29 mouse cellular contexts compared by ENCODE assay signal in the genomic region with DNA sequence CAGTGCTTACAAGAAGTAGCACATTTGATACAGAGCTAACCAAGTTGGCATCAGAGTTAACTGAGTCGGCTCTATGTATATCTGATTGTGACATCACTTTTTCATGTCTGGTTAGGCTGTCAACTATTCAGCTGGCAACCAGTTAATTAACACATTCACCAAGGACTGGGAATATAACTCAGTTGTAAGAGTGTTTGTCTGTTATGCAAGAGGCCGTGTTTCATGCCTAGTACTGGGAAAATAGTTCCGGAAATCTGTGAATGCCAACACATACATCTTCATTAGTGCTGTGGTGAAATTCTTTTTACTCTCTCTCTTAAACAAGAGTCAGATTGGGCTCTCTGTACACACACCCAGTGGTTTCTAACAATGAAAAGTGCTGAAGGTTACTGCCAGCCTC.
"Had no signal": no experiment of that assay in that cellular context is flagged by ENCODE, and none has a peak within 500 bp of the region (broad histone marks: within the 10 kb centered on the region; RNA-seq: fewer than 3 reads in every experiment).

No protein-coding gene starts in this region.

- DNase-seq: cerebellum, adult 2 months; cerebellum, adult 8-10 months; cerebellum, adult 9-10 months; cerebellum, adult 9-11 months; cerebellum, postnatal 10 days; cerebellum, postnatal 14 days; cerebellum, postnatal 25 days; cerebellum, postnatal 36 days; embryo, embryonic 11 days; forebrain, postnatal 0 days; gastrocnemius, adult 2 months; gastrocnemius, postnatal 10 days; gastrocnemius, postnatal 14 days; gastrocnemius, postnatal 25 days; gastrocnemius, postnatal 36 days; heart, adult 11 months; heart, adult 18-20 months; heart, adult 2 months had no signal

- H3K27me3 ChIP-seq: embryonic facial prominence, embryonic 12.5 days; embryonic facial prominence, embryonic 13.5 days; embryonic facial prominence, embryonic 15.5 days; forebrain, embryonic 12.5 days; forebrain, embryonic 13.5 days; forebrain, embryonic 15.5 days had no signal

- H3K4me3 ChIP-seq: embryonic facial prominence, embryonic 10.5 days; embryonic facial prominence, embryonic 12.5 days; embryonic facial prominence, embryonic 13.5 days; embryonic facial prominence, embryonic 15.5 days; erythroblast, embryonic 14.5 days; forebrain, embryonic 10.5 days; forebrain, embryonic 12.5 days; forebrain, embryonic 13.5 days; forebrain, embryonic 15.5 days; gastrocnemius, adult 2 months; heart, adult 2 months had no signal

- H3K36me3 ChIP-seq: embryonic facial prominence, embryonic 10.5 days; embryonic facial prominence, embryonic 12.5 days; embryonic facial prominence, embryonic 13.5 days; embryonic facial prominence, embryonic 15.5 days; forebrain, embryonic 10.5 days; forebrain, embryonic 12.5 days; forebrain, embryonic 15.5 days had no signal

- ATAC-seq: forebrain, embryonic 13.5 days; forebrain, embryonic 14.5 days; forebrain, embryonic 15.5 days; forebrain, embryonic 16.5 days; forebrain, postnatal 0 days had no signal

- H3K9me3 ChIP-seq: embryonic facial prominence, embryonic 10.5 days; embryonic facial prominence, embryonic 12.5 days; embryonic facial prominence, embryonic 13.5 days; embryonic facial prominence, embryonic 15.5 days; forebrain, embryonic 10.5 days; forebrain, embryonic 12.5 days; forebrain, embryonic 13.5 days; forebrain, embryonic 15.5 days had no signal

- H3K4me2 ChIP-seq: embryonic facial prominence, embryonic 12.5 days; embryonic facial prominence, embryonic 13.5 days; embryonic facial prominence, embryonic 15.5 days; forebrain, embryonic 12.5 days; forebrain, embryonic 13.5 days; forebrain, embryonic 15.5 days had no signal

- H3K9ac ChIP-seq: embryonic facial prominence, embryonic 12.5 days; embryonic facial prominence, embryonic 13.5 days; embryonic facial prominence, embryonic 15.5 days; forebrain, embryonic 12.5 days; forebrain, embryonic 13.5 days; forebrain, embryonic 15.5 days; forebrain, postnatal 0 days had no signal

- H3K4me1 ChIP-seq: embryonic facial prominence, embryonic 12.5 days; embryonic facial prominence, embryonic 13.5 days; embryonic facial prominence, embryonic 15.5 days; forebrain, embryonic 12.5 days; forebrain, embryonic 13.5 days; forebrain, embryonic 15.5 days had no signal

- H3K27ac ChIP-seq: embryonic facial prominence, embryonic 10.5 days; embryonic facial prominence, embryonic 12.5 days; embryonic facial prominence, embryonic 13.5 days; embryonic facial prominence, embryonic 15.5 days; forebrain, embryonic 10.5 days; forebrain, embryonic 12.5 days; forebrain, embryonic 13.5 days; forebrain, embryonic 15.5 days; gastrocnemius, adult 2 months; heart, adult 2 months had no signal
